Mouse (Mus musculus) liver, embryonic 12.5 days (tissue): ENCODE measurements around the gene Rph3al. TPM values are rescaled to one million over a fixed set of nuclear protein-coding genes. Genes with fewer than 3 reads are reported as not detected.
A peak's percentile ranks its signal among the peaks of the same experiment; 100 is the strongest.

Experiments
- ATAC-seq: fragments of 200-750 bp; cut with Nextera tagmentation; 2 replicates; pipeline ENCODE4 v1.8.0; 2017; ENCODE audit warnings: moderate number of reproducible peaks, mild to moderate bottlenecking, moderate library complexity
- H3K27ac ChIP-seq: fragments of 300-500 bp; sonication (generic); 2 replicates; pipeline ENCODE4 v1.5.1; 2016; ENCODE audit warnings: mild to moderate bottlenecking
- H3K27me3 ChIP-seq: fragments of 300-500 bp; sonication (generic); replicated peaks from 2 replicates; pipeline ENCODE4 v1.6.1; 2016; ENCODE audit warnings: mild to moderate bottlenecking, moderate library complexity
- H3K36me3 ChIP-seq: fragments of 300-500 bp; sonication (generic); 2 replicates; pipeline ENCODE4 v1.6.1; 2016; ENCODE audit warnings: mild to moderate bottlenecking, moderate library complexity
- H3K4me1 ChIP-seq: fragments of 300-500 bp; sonication (generic); 2 replicates; pipeline ENCODE4 v1.6.1; 2016
- H3K4me2 ChIP-seq: fragments of 300-500 bp; sonication (generic); 2 replicates; pipeline ENCODE4 v1.6.1; 2016; ENCODE audit warnings: mild to moderate bottlenecking, moderate library complexity
- H3K4me3 ChIP-seq: fragments of 300-500 bp; sonication (generic); 2 replicates; pipeline ENCODE4 v1.5.1; 2016; ENCODE audit warnings: mild to moderate bottlenecking, moderate library complexity
- H3K9ac ChIP-seq: fragments of 300-500 bp; sonication (generic); 2 replicates; pipeline ENCODE4 v1.6.1; 2016; ENCODE audit warnings: mild to moderate bottlenecking, moderate library complexity
- H3K9me3 ChIP-seq: fragments of 300-500 bp; sonication (generic); replicated peaks from 2 replicates; pipeline ENCODE4 v1.6.1; 2016; ENCODE audit warnings: mild to moderate bottlenecking, moderate library complexity
- WGBS: fragments of 180-500 bp; shearing (Covaris S2); methylation state at CpG from one replicate; pipeline ENCODE4 v1.1.7; 2016; ENCODE audit not compliant: insufficient replicate concordance; 5-methylcytosine and 5-hydroxymethylcytosine counted together
- polyA plus RNA-seq: library from polyadenylated mRNA; unstranded; fragments of >200 nt; fragmentation: Nextera tagmentation; extraction: Ambion mirVana; gene quantifications from 2 replicates; pipeline ENCODE4 v1.2.1, GENCODE M21; 2016

Rph3al gene
- polyA plus RNA-seq, 1 experiment from 2014 or later: 0.57 TPM

GRCm38 (mm10) chr11:75795321-75795636 lies 142.9 kb downstream of the Rph3al start:
- no peak for ATAC-seq
- WGBS: 5% methylated on average over 32 of the region's 42 CpGs
- no peak overlapping the region for H3K27ac ChIP-seq
- H3K4me1 ChIP-seq: peaks cover 11% of the 10 kb centered on the region; the same call in 1 of the 2 replicates
- no peak overlapping the region for H3K9ac ChIP-seq
- H3K4me2 ChIP-seq: peak overlapping the region; percentile 51
- no peaks in the 10 kb centered on the region for H3K9me3 ChIP-seq
- no peaks in the 10 kb centered on the region for H3K36me3 ChIP-seq
- H3K4me3 ChIP-seq: peak overlapping the region; percentile 41
- H3K27me3 ChIP-seq: peaks cover 92% of the 10 kb centered on the region

- Histone ChIP-seq H3K9ac (no peak overlapping the region), H3K27me3 (peaks cover 95% of the 10 kb centered on the region), H3K4me3 (peak overlapping the region; percentile 41), H3K4me1 (peaks cover 11% of the 10 kb centered on the region; the same call in 1 of the 2 replicates), H3K9me3 (no peaks in the 10 kb centered on the region), H3K36me3 (no peaks in the 10 kb centered on the region), H3K27ac (no peak overlapping the region), H3K4me2 (peak overlapping the region; percentile 51)
- WGBS: 7% methylated on average over 45 of the region's 45 CpGs
- no peak for ATAC-seq
Observed at GRCm38 (mm10) chr11:75794602-75795320, 143.5 kb downstream of the Rph3al start.

GRCm38 (mm10) chr11:75793351-75793750 lies 144.9 kb downstream of the Rph3al start:
- no peaks in the 10 kb centered on the region for H3K9me3 ChIP-seq
- H3K4me2 ChIP-seq: no peak overlapping the region
- H3K9ac ChIP-seq: no peak overlapping the region
- H3K27ac ChIP-seq: no peak overlapping the region
- 51% methylated on average over 5 of the region's 5 CpGs for WGBS
- peaks cover 11% of the 10 kb centered on the region; the same call in 1 of the 2 replicates for H3K4me1 ChIP-seq
- peaks cover 85% of the 10 kb centered on the region for H3K27me3 ChIP-seq
- no peak overlapping the region for H3K4me3 ChIP-seq
- no peak for ATAC-seq
- no peaks in the 10 kb centered on the region for H3K36me3 ChIP-seq

GRCm38 (mm10) chr11:75792535-75792934 lies 145.7 kb downstream of the Rph3al start:
- H3K27ac ChIP-seq: no peak overlapping the region
- no peak overlapping the region for H3K9ac ChIP-seq
- H3K4me2 ChIP-seq: no peak overlapping the region
- H3K27me3 ChIP-seq: peaks cover 77% of the 10 kb centered on the region
- H3K9me3 ChIP-seq: no peaks in the 10 kb centered on the region
- H3K4me3 ChIP-seq: no peak overlapping the region
- H3K36me3 ChIP-seq: no peaks in the 10 kb centered on the region
- no peak for ATAC-seq
- H3K4me1 ChIP-seq: peaks cover 11% of the 10 kb centered on the region; the same call in 1 of the 2 replicates
- 47% methylated on average over 5 of the region's 5 CpGs for WGBS

- no peak overlapping the region for H3K4me3 ChIP-seq
- no peak overlapping the region for H3K9ac ChIP-seq
- no peaks in the 10 kb centered on the region for H3K4me1 ChIP-seq
- no peaks in the 10 kb centered on the region for H3K36me3 ChIP-seq
- 64% methylated on average over 8 of the region's 8 CpGs for WGBS
- no peak for ATAC-seq
- peaks cover 21% of the 10 kb centered on the region for H3K27me3 ChIP-seq
- no peak overlapping the region for H3K27ac ChIP-seq
- H3K4me2 ChIP-seq: no peak overlapping the region
- H3K9me3 ChIP-seq: no peaks in the 10 kb centered on the region
Observed at GRCm38 (mm10) chr11:75785897-75786296, 152.3 kb downstream of the Rph3al start.

- Histone ChIP-seq H3K27me3 (0 out of 2 replicates have a peak, but pooled peaks cover 11% of the 10 kb centered on the region), H3K9ac (no peak overlapping the region), H3K27ac (no peak overlapping the region), H3K4me1 (no peaks in the 10 kb centered on the region), H3K36me3 (no peaks in the 10 kb centered on the region), H3K4me2 (no peak overlapping the region), H3K9me3 (no peaks in the 10 kb centered on the region), H3K4me3 (no peak overlapping the region)
- 62% methylated on average over 5 of the region's 5 CpGs for WGBS
- ATAC-seq: no peak
Observed at GRCm38 (mm10) chr11:75783799-75784198, 154.4 kb downstream of the Rph3al start.

GRCm38 (mm10) chr11:75781919-75782318 lies 156.3 kb downstream of the Rph3al start:
- Histone ChIP-seq H3K27ac (no peak overlapping the region), H3K9me3 (no peaks in the 10 kb centered on the region), H3K36me3 (no peaks in the 10 kb centered on the region), H3K4me2 (no peak overlapping the region), H3K9ac (no peak overlapping the region), H3K4me1 (no peaks in the 10 kb centered on the region), H3K4me3 (no peak overlapping the region), H3K27me3 (0 out of 2 replicates have a peak, but pooled peaks cover 11% of the 10 kb centered on the region)
- ATAC-seq: no peak
- 23% methylated on average over 6 of the region's 6 CpGs for WGBS

Other genes with a start within 250 kb of the Rph3al start
- 405 and 415 TPM in 2 replicates for gene Ywhae, start 205.6 kb downstream of the Rph3al start, polyA plus RNA-seq
- gene Doc2b, start 142.4 kb downstream of the Rph3al start, polyA plus RNA-seq: 0.05 and 0.12 TPM in 2 replicates
- not detected in 2 replicates for gene 1700016K19Rik, start 61.5 kb upstream of the Rph3al start, polyA plus RNA-seq
- gene Rflnb, start 89.4 kb upstream of the Rph3al start, polyA plus RNA-seq: 4.5 and 4.8 TPM in 2 replicates
- 21.2 and 22.9 TPM in 2 replicates for gene Vps53, start 241.2 kb upstream of the Rph3al start, polyA plus RNA-seq
- gene Fam57a, start 241.2 kb upstream of the Rph3al start, polyA plus RNA-seq: 7.7 and 8.4 TPM in 2 replicates